Mouse (Mus musculus) stomach, embryonic 16.5 days (tissue): ENCODE results near the gene Rab31. TPM values are rescaled to one million over a fixed set of nuclear protein-coding genes. Genes with fewer than 3 reads are reported as not detected.

ENCODE experiments used
- ATAC-seq: fragments of 200-750 bp; cut with Nextera tagmentation; 2 replicates; pipeline ENCODE4 v1.8.0; 2017; ENCODE audit warnings: moderate number of reproducible peaks, moderate TSS enrichment; ENCODE audit not compliant: insufficient read depth, low FRiP score
- H3K27ac ChIP-seq: fragments of 300-500 bp; sonication (generic); 2 replicates; pipeline ENCODE4 v1.5.1; 2014; ENCODE audit warnings: low read length
- H3K27me3 ChIP-seq: fragments of 300-500 bp; sonication (generic); 2 replicates; pipeline ENCODE4 v1.6.1; 2014; ENCODE audit warnings: low read length, control low read depth, mixed read lengths; ENCODE audit not compliant: control insufficient read depth, insufficient read depth
- H3K36me3 ChIP-seq: fragments of 300-500 bp; sonication (generic); 2 replicates; pipeline ENCODE4 v1.6.1; 2014; ENCODE audit warnings: low read length; ENCODE audit not compliant: control insufficient read depth, insufficient read depth
- H3K4me1 ChIP-seq: fragments of 300-500 bp; sonication (generic); 2 replicates; pipeline ENCODE4 v1.6.1; 2014; ENCODE audit warnings: low read length, control low read depth, mixed read lengths; ENCODE audit not compliant: control insufficient read depth, insufficient read depth
- H3K4me2 ChIP-seq: fragments of 300-500 bp; sonication (generic); 2 replicates; pipeline ENCODE4 v1.6.1; 2014; ENCODE audit warnings: low read depth, low read length, mixed read lengths
- H3K4me3 ChIP-seq: fragments of 300-500 bp; sonication (generic); replicated peaks from 2 replicates; pipeline ENCODE4 v1.5.1; 2014; ENCODE audit warnings: mild to moderate bottlenecking, low read length
- H3K9ac ChIP-seq: fragments of 300-500 bp; sonication (generic); 2 replicates; pipeline ENCODE4 v1.6.1; 2014; ENCODE audit warnings: low read length
- H3K9me3 ChIP-seq: fragments of 300-500 bp; sonication (generic); replicated peaks from 2 replicates; pipeline ENCODE4 v1.6.1; 2016; ENCODE audit warnings: low read length, control low read depth; ENCODE audit not compliant: control insufficient read depth
- WGBS: fragments of 180-500 bp; shearing (Covaris S2); extraction: QIAGEN DNeasy Blood & Tissue Kit; methylation state at CpG from one replicate; pipeline ENCODE4 v1.1.7; 2014; 5-methylcytosine and 5-hydroxymethylcytosine counted together
- polyA plus RNA-seq: library from polyadenylated mRNA; unstranded; fragments of >200 nt; fragmentation: Nextera tagmentation; extraction: Ambion mirVana; gene quantifications from 2 replicates; pipeline ENCODE4 v1.2.1, GENCODE M21; 2015

Rab31 gene
- polyA plus RNA-seq, 1 experiment from 2014 or later = 34.6 TPM

GRCm38 (mm10) chr17:65710576-65710975 lies 62.0 kb downstream of the Rab31 start:
- no peak overlapping the region for H3K27ac ChIP-seq
- 92% methylated on average over 11 of the region's 11 CpGs for WGBS
- H3K36me3 ChIP-seq = peaks cover 8% of the 10 kb centered on the region; the same call in 1 of the 2 replicates
- H3K27me3 ChIP-seq = no peaks in the 10 kb centered on the region
- H3K4me3 ChIP-seq = no peak overlapping the region
- ATAC-seq = no peak
- no peaks in the 10 kb centered on the region for H3K4me1 ChIP-seq
- peaks cover 8% of the 10 kb centered on the region; the same call in 1 of the 2 replicates for H3K9me3 ChIP-seq
- no peak overlapping the region for H3K9ac ChIP-seq
- H3K4me2 ChIP-seq = no peak overlapping the region

GRCm38 (mm10) chr17:65706220-65706619 lies 66.3 kb downstream of the Rab31 start:
- Histone ChIP-seq H3K4me3 (no peak overlapping the region), H3K27ac (no peak overlapping the region), H3K4me2 (no peak overlapping the region), H3K4me1 (peaks cover 14% of the 10 kb centered on the region), H3K9me3 (peaks cover 2% of the 10 kb centered on the region; the same call in 1 of the 2 replicates), H3K27me3 (no peaks in the 10 kb centered on the region), H3K36me3 (no peaks in the 10 kb centered on the region; the same call in 1 of the 2 replicates), H3K9ac (no peak overlapping the region)
- 75% methylated on average over 5 of the region's 5 CpGs for WGBS
- no peak for ATAC-seq

- H3K36me3 ChIP-seq = no peaks in the 10 kb centered on the region
- H3K27me3 ChIP-seq = no peaks in the 10 kb centered on the region
- peaks cover 14% of the 10 kb centered on the region for H3K4me1 ChIP-seq
- H3K9me3 ChIP-seq = no peaks in the 10 kb centered on the region
- H3K4me3 ChIP-seq = no peak overlapping the region
- H3K4me2 ChIP-seq = no peak overlapping the region
- H3K27ac ChIP-seq = no peak overlapping the region
- no peak for ATAC-seq
- WGBS = 66% methylated on average over 13 of the region's 13 CpGs
- no peak overlapping the region for H3K9ac ChIP-seq
Measured at GRCm38 (mm10) chr17:65703527-65704391, 68.8 kb downstream of the Rab31 start.

- ATAC-seq = peak; percentile 59
- no peak overlapping the region for H3K4me3 ChIP-seq
- no peaks in the 10 kb centered on the region for H3K27me3 ChIP-seq
- no peak overlapping the region for H3K9ac ChIP-seq
- 37% methylated on average over 13 of the region's 13 CpGs for WGBS
- peak overlapping the region; percentile 59 for H3K27ac ChIP-seq
- H3K36me3 ChIP-seq = no peaks in the 10 kb centered on the region
- H3K9me3 ChIP-seq = no peaks in the 10 kb centered on the region
- peaks cover 14% of the 10 kb centered on the region for H3K4me1 ChIP-seq
- peak overlapping the region; percentile 6; the same call in 1 of the 2 replicates for H3K4me2 ChIP-seq
Measured at GRCm38 (mm10) chr17:65701797-65702566, 70.6 kb downstream of the Rab31 start.

GRCm38 (mm10) chr17:65701356-65701755 lies 71.2 kb downstream of the Rab31 start:
- WGBS = 80% methylated on average over 8 of the region's 8 CpGs
- H3K27ac ChIP-seq = peak overlapping the region; percentile 59
- no peak for ATAC-seq
- H3K9ac ChIP-seq = no peak overlapping the region
- peak overlapping the region; percentile 6; the same call in 1 of the 2 replicates for H3K4me2 ChIP-seq
- H3K27me3 ChIP-seq = no peaks in the 10 kb centered on the region
- no peaks in the 10 kb centered on the region for H3K9me3 ChIP-seq
- no peaks in the 10 kb centered on the region for H3K36me3 ChIP-seq
- peaks cover 14% of the 10 kb centered on the region for H3K4me1 ChIP-seq
- no peak overlapping the region for H3K4me3 ChIP-seq

GRCm38 (mm10) chr17:65700060-65700459 lies 72.5 kb downstream of the Rab31 start:
- H3K9ac ChIP-seq = no peak overlapping the region
- no peaks in the 10 kb centered on the region for H3K9me3 ChIP-seq
- no peak for ATAC-seq
- H3K4me1 ChIP-seq = peaks cover 14% of the 10 kb centered on the region
- 83% methylated on average over 4 of the region's 4 CpGs for WGBS
- H3K4me2 ChIP-seq = no peak overlapping the region
- no peak overlapping the region for H3K27ac ChIP-seq
- H3K36me3 ChIP-seq = no peaks in the 10 kb centered on the region
- H3K27me3 ChIP-seq = no peaks in the 10 kb centered on the region
- no peak overlapping the region for H3K4me3 ChIP-seq

- no peaks in the 10 kb centered on the region for H3K9me3 ChIP-seq
- no peak overlapping the region for H3K27ac ChIP-seq
- no peak overlapping the region for H3K4me3 ChIP-seq
- WGBS = 82% methylated on average over 12 of the region's 12 CpGs
- no peak overlapping the region for H3K4me2 ChIP-seq
- H3K4me1 ChIP-seq = peaks cover 11% of the 10 kb centered on the region
- no peaks in the 10 kb centered on the region for H3K27me3 ChIP-seq
- no peak for ATAC-seq
- no peak overlapping the region for H3K9ac ChIP-seq
- H3K36me3 ChIP-seq = no peaks in the 10 kb centered on the region
Measured at GRCm38 (mm10) chr17:65697791-65698463, 74.6 kb downstream of the Rab31 start.

- no peak overlapping the region for H3K4me3 ChIP-seq
- no peak overlapping the region for H3K27ac ChIP-seq
- no peaks in the 10 kb centered on the region for H3K27me3 ChIP-seq
- H3K36me3 ChIP-seq = no peaks in the 10 kb centered on the region
- no peaks in the 10 kb centered on the region for H3K9me3 ChIP-seq
- H3K4me1 ChIP-seq = peaks cover 6% of the 10 kb centered on the region
- WGBS = 87% methylated on average over 13 of the region's 13 CpGs
- ATAC-seq = no peak
- no peak overlapping the region for H3K9ac ChIP-seq
- H3K4me2 ChIP-seq = no peak overlapping the region
Measured at GRCm38 (mm10) chr17:65696939-65697338, 75.6 kb downstream of the Rab31 start.
